Mouse (Mus musculus) cerebellum, adult 2 months (tissue): ENCODE results near the gene Elfn1.

Experiments used
- CTCF ChIP-seq: fragments of 200-500 bp; IDR thresholded peaks from 2 replicates; pipeline ENCODE4 v1.5.1; 2011; ENCODE audit warnings: low read depth, mild to moderate bottlenecking, control low read depth, low read length, moderate library complexity, borderline replicate concordance; ENCODE audit not compliant: insufficient read depth
- POLR2A ChIP-seq: fragments of 200-500 bp; IDR thresholded peaks from 2 replicates; pipeline ENCODE4 v1.6.1; 2011; ENCODE audit warnings: low read length, control low read depth, borderline replicate concordance; ENCODE audit not compliant: insufficient read depth

DNA sequence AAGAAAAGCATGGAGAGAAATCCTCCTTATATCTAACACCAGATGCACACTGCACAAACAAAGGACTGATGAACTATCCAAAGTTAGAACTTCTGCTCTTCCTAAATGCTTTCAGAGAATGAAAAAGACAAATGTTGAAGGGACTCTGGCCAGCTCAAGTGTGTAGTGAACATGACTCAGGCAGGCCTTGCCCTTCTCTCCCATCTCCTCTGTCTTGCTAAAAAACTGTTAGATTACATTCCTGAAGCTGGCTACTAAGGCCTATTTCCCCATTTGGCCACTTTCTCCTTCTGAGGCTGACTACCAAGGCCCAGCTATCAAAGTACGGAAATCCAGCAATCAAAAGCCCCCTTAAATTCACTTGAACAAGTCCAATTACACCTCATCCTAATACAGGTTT lies 111.9 kb downstream of the Elfn1 start:
- TF ChIP-seq CTCF, result no peak
- TF ChIP-seq POLR2A, result no peak
